Mouse (Mus musculus) heart, embryonic 13.5 days (tissue): Measurements from ENCODE around the gene Rnf121. TPM values are rescaled to one million over a fixed set of nuclear protein-coding genes. Genes with fewer than 3 reads are reported as not detected.
"Not testable (repeated sequence)": the region's sequence is repeated elsewhere in the genome, so short reads cannot be mapped to it uniquely, and the experiment has no call there.

Source experiments
- ATAC-seq: fragments of 200-750 bp; cut with Nextera tagmentation; 2 replicates; pipeline ENCODE4 v1.8.0; 2017; ENCODE audit warnings: moderate TSS enrichment; ENCODE audit not compliant: insufficient number of reproducible peaks, low FRiP score, low TSS enrichment; ENCODE audit errors: extremely low read depth
- H3K27ac ChIP-seq: fragments of 300-500 bp; sonication (generic); replicated peaks from 2 replicates; pipeline ENCODE4 v1.5.1; 2015; ENCODE audit warnings: moderate library complexity, mild to moderate bottlenecking, inconsistent platforms
- H3K27me3 ChIP-seq: fragments of 300-500 bp; sonication (generic); replicated peaks from 2 replicates; pipeline ENCODE4 v1.6.1; 2015; ENCODE audit warnings: mild to moderate bottlenecking, inconsistent platforms
- H3K36me3 ChIP-seq: fragments of 300-500 bp; sonication (generic); 2 replicates; pipeline ENCODE4 v1.6.1; 2015; ENCODE audit warnings: mild to moderate bottlenecking, inconsistent platforms
- H3K4me1 ChIP-seq: fragments of 300-500 bp; sonication (generic); 2 replicates; pipeline ENCODE4 v1.6.1; 2015; ENCODE audit warnings: inconsistent platforms
- H3K4me2 ChIP-seq: fragments of 300-500 bp; sonication (generic); 2 replicates; pipeline ENCODE4 v1.6.1; 2015; ENCODE audit warnings: inconsistent platforms, mild to moderate bottlenecking, moderate library complexity
- H3K4me3 ChIP-seq: fragments of 300-500 bp; sonication (generic); 2 replicates; pipeline ENCODE4 v1.5.1; 2015; ENCODE audit warnings: moderate library complexity, mild to moderate bottlenecking, inconsistent platforms
- H3K9ac ChIP-seq: fragments of 300-500 bp; sonication (generic); 2 replicates; pipeline ENCODE4 v1.6.1; 2015; ENCODE audit warnings: inconsistent platforms, mild to moderate bottlenecking, moderate library complexity
- H3K9me3 ChIP-seq: fragments of 300-500 bp; sonication (generic); 2 replicates; pipeline ENCODE4 v1.6.1; 2016; ENCODE audit warnings: inconsistent platforms
- WGBS: fragments of 180-500 bp; shearing (Covaris S2); methylation state at CpG from one replicate; pipeline ENCODE4 v1.1.7; 2015; ENCODE audit warnings: mixed read lengths; 5-methylcytosine and 5-hydroxymethylcytosine counted together
- polyA plus RNA-seq: library from polyadenylated mRNA; unstranded; fragments of >200 nt; fragmentation: Nextera tagmentation; extraction: Ambion mirVana; gene quantifications from 2 replicates; pipeline ENCODE4 v1.2.1, GENCODE M21; 2015

Gene Rnf121
- polyA plus RNA-seq, 1 experiment from 2014 or later: 17.0 TPM

- peak overlapping the region; percentile 86 for H3K4me3 ChIP-seq
These were observed 1.4 kb downstream of the Rnf121 start for GRCm38 (mm10) chr7:102063891-102064290.

GRCm38 (mm10) chr7:102062203-102062602, 3.1 kb downstream of the Rnf121 start:
- H3K9ac ChIP-seq: no peak overlapping the region
- ATAC-seq: no peak
- no peaks in the 10 kb centered on the region for H3K27me3 ChIP-seq
- H3K36me3 ChIP-seq: peaks cover 28% of the 10 kb centered on the region
- no peak overlapping the region for H3K27ac ChIP-seq
- H3K4me3 ChIP-seq: no peak overlapping the region
- 67% methylated on average over 1 of the region's 1 CpGs for WGBS
- H3K4me1 ChIP-seq: peaks cover 42% of the 10 kb centered on the region
- H3K9me3 ChIP-seq: no peaks in the 10 kb centered on the region
- no peak overlapping the region for H3K4me2 ChIP-seq

More at GRCm38 (mm10) chr7:102063891-102064290, 1.4 kb downstream of the Rnf121 start:
- H3K27me3 ChIP-seq: no peaks in the 10 kb centered on the region
- no peak for ATAC-seq
- H3K27ac ChIP-seq: no peak overlapping the region
- WGBS: 39% methylated on average over 9 of the region's 9 CpGs
- H3K9me3 ChIP-seq: no peaks in the 10 kb centered on the region
- H3K9ac ChIP-seq: peak overlapping the region; percentile 87
- peaks cover 31% of the 10 kb centered on the region for H3K36me3 ChIP-seq
- peaks cover 32% of the 10 kb centered on the region for H3K4me1 ChIP-seq
- peak overlapping the region; percentile 86 for H3K4me2 ChIP-seq

- no peaks in the 10 kb centered on the region for H3K9me3 ChIP-seq
- no peak overlapping the region for H3K4me2 ChIP-seq
- 71% methylated on average over 3 of the region's 3 CpGs for WGBS
- H3K36me3 ChIP-seq: peaks cover 34% of the 10 kb centered on the region
- no peak for ATAC-seq
- H3K27ac ChIP-seq: no peak overlapping the region
- H3K27me3 ChIP-seq: no peaks in the 10 kb centered on the region
- no peak overlapping the region for H3K9ac ChIP-seq
- peaks cover 39% of the 10 kb centered on the region for H3K4me1 ChIP-seq
- no peak overlapping the region for H3K4me3 ChIP-seq
These were observed 3.9 kb downstream of the Rnf121 start for GRCm38 (mm10) chr7:102061353-102061752.

GRCm38 (mm10) chr7:102048524-102048923, 16.7 kb downstream of the Rnf121 start:
- H3K9ac ChIP-seq, H3K4me2 ChIP-seq, H3K27ac ChIP-seq, H3K4me1 ChIP-seq, ATAC-seq, H3K4me3 ChIP-seq, H3K27me3 ChIP-seq, H3K9me3 ChIP-seq: not testable (repeated sequence)
- peaks cover 26% of the 10 kb centered on the region for H3K36me3 ChIP-seq

GRCm38 (mm10) chr7:102042314-102042713, 23.0 kb downstream of the Rnf121 start:
- Histone ChIP-seq H3K27me3 (no peaks in the 10 kb centered on the region), H3K27ac (no peak overlapping the region), H3K4me2 (no peak overlapping the region), H3K4me1 (no peaks in the 10 kb centered on the region), H3K4me3 (no peak overlapping the region), H3K36me3 (peaks cover 50% of the 10 kb centered on the region), H3K9me3 (no peaks in the 10 kb centered on the region), H3K9ac (no peak overlapping the region)
- ATAC-seq: no peak
- WGBS: 73% methylated on average over 2 of the region's 2 CpGs

- 93% methylated on average over 3 of the region's 3 CpGs for WGBS
- H3K27ac ChIP-seq: no peak overlapping the region
- H3K9ac ChIP-seq: no peak overlapping the region
- peaks cover 97% of the 10 kb centered on the region for H3K36me3 ChIP-seq
- H3K4me2 ChIP-seq: no peak overlapping the region
- no peak overlapping the region for H3K4me3 ChIP-seq
- no peaks in the 10 kb centered on the region for H3K27me3 ChIP-seq
- H3K9me3 ChIP-seq: no peaks in the 10 kb centered on the region
- no peaks in the 10 kb centered on the region for H3K4me1 ChIP-seq
- ATAC-seq: no peak
These were observed 28.0 kb downstream of the Rnf121 start for GRCm38 (mm10) chr7:102037318-102037717.

- Histone ChIP-seq H3K9me3 (no peaks in the 10 kb centered on the region), H3K4me1 (no peaks in the 10 kb centered on the region), H3K27me3 (no peaks in the 10 kb centered on the region), H3K4me3 (no peak overlapping the region), H3K9ac (no peak overlapping the region), H3K27ac (no peak overlapping the region), H3K36me3 (peaks cover 97% of the 10 kb centered on the region), H3K4me2 (no peak overlapping the region)
- 82% methylated on average over 2 of the region's 2 CpGs for whole genome bisulfite sequencing
- no peak for ATAC-seq
These were observed 29.7 kb downstream of the Rnf121 start for GRCm38 (mm10) chr7:102035534-102035933.

- Histone ChIP-seq H3K27me3 (no peaks in the 10 kb centered on the region), H3K4me2 (no peak overlapping the region), H3K36me3 (peaks cover 95% of the 10 kb centered on the region), H3K4me1 (no peaks in the 10 kb centered on the region), H3K9ac (no peak overlapping the region), H3K27ac (no peak overlapping the region), H3K4me3 (no peak overlapping the region), H3K9me3 (no peaks in the 10 kb centered on the region)
- ATAC-seq: no peak
- WGBS: 89% methylated on average over 1 of the region's 1 CpGs
These were observed 30.4 kb downstream of the Rnf121 start for GRCm38 (mm10) chr7:102034904-102035303.

GRCm38 (mm10) chr7:102025187-102026119, 39.8 kb downstream of the Rnf121 start:
- H3K27ac ChIP-seq: no peak overlapping the region
- WGBS: 82% methylated on average over 2 of the region's 2 CpGs
- H3K9me3 ChIP-seq: no peaks in the 10 kb centered on the region
- H3K36me3 ChIP-seq: peaks cover 88% of the 10 kb centered on the region
- no peaks in the 10 kb centered on the region for H3K27me3 ChIP-seq
- H3K4me3 ChIP-seq: no peak overlapping the region
- no peak overlapping the region for H3K4me2 ChIP-seq
- H3K4me1 ChIP-seq: no peaks in the 10 kb centered on the region
- ATAC-seq: no peak
- H3K9ac ChIP-seq: no peak overlapping the region

- no peaks in the 10 kb centered on the region for H3K9me3 ChIP-seq
- H3K9ac ChIP-seq: no peak overlapping the region
- no peak overlapping the region for H3K4me2 ChIP-seq
- ATAC-seq: no peak
- WGBS: 87% methylated on average over 9 of the region's 9 CpGs
- H3K27me3 ChIP-seq: no peaks in the 10 kb centered on the region
- peaks cover 94% of the 10 kb centered on the region for H3K36me3 ChIP-seq
- H3K4me1 ChIP-seq: no peaks in the 10 kb centered on the region
- no peak overlapping the region for H3K4me3 ChIP-seq
- no peak overlapping the region for H3K27ac ChIP-seq
These were observed 41.4 kb downstream of the Rnf121 start for GRCm38 (mm10) chr7:102023821-102024220.

- not testable (repeated sequence) for H3K9ac ChIP-seq, H3K9me3 ChIP-seq, H3K4me3 ChIP-seq, H3K4me2 ChIP-seq, H3K27me3 ChIP-seq, ATAC-seq, H3K27ac ChIP-seq
- WGBS: 91% methylated on average over 2 of the region's 2 CpGs
- Histone ChIP-seq H3K36me3 (peaks cover 98% of the 10 kb centered on the region), H3K4me1 (peaks cover 18% of the 10 kb centered on the region; the same call in 1 of the 2 replicates)
These were observed 44.3 kb downstream of the Rnf121 start for GRCm38 (mm10) chr7:102020934-102021333.

- no peak for ATAC-seq
- H3K4me1 ChIP-seq: peaks cover 18% of the 10 kb centered on the region; the same call in 1 of the 2 replicates
- no peaks in the 10 kb centered on the region for H3K9me3 ChIP-seq
- peaks cover 98% of the 10 kb centered on the region for H3K36me3 ChIP-seq
- no peak overlapping the region for H3K9ac ChIP-seq
- no peak overlapping the region for H3K4me3 ChIP-seq
- no peaks in the 10 kb centered on the region for H3K27me3 ChIP-seq
- no peak overlapping the region for H3K4me2 ChIP-seq
- WGBS: 56% methylated on average over 3 of the region's 3 CpGs
- H3K27ac ChIP-seq: no peak overlapping the region
These were observed 45.9 kb downstream of the Rnf121 start for GRCm38 (mm10) chr7:102019362-102019761.
